Mouse (Mus musculus): Measurements from ENCODE around the gene Gm21776. TPM values are rescaled to one million over a fixed set of nuclear protein-coding genes. Genes with fewer than 3 reads are reported as not detected.
"Not testable (repeated sequence)": the region's sequence is repeated elsewhere in the genome, so short reads cannot be mapped to it uniquely, and the experiment has no call there.

Gm21776 gene
- polyA plus RNA-seq (2014; fragmentation: Nextera tagmentation; extraction: Ambion mirVana): not detected in 2 replicates

- no CpG with 5 or more reads among the region's 3 CpGs for WGBS
Measured at GRCm38 (mm10) chrY:76378362-76378761, at the start of gene Gm21776. Gene Gm21776, plus strand, starts transcription at chrY:76378662.

More at GRCm38 (mm10) chrY:76378362-76378761, at the start of gene Gm21776:
- H3K9me3 ChIP-seq (ENCODE audit: control insufficient read depth, low read length); H3K4me3 ChIP-seq (ENCODE audit: control insufficient read depth in 1 of 2, insufficient read depth in 1 of 2, low read depth in 1 of 2, low read length in 2 of 2); H3K4me1 ChIP-seq (ENCODE audit: control insufficient read depth in 2 of 2, insufficient read depth in 2 of 2, low read length in 2 of 2); H3K27ac ChIP-seq (replicated peaks in 1 of 2; ENCODE audit: control insufficient read depth in 1 of 2, insufficient read depth in 1 of 2, low read depth in 2 of 2, low read length in 2 of 2); H3K9ac ChIP-seq (ENCODE audit: low read length); H3K4me2 ChIP-seq (ENCODE audit: low read length); H3K36me3 ChIP-seq (ENCODE audit: control insufficient read depth, insufficient read depth, low read length); H3K27me3 ChIP-seq (ENCODE audit: control insufficient read depth, insufficient read depth, low read length); ATAC-seq (ENCODE audit: insufficient number of reproducible peaks, insufficient read depth, low FRiP score, low read depth): not testable (repeated sequence)
